ENCODE assay signal across 9 mouse cellular contexts in genomic region chr9:116146235-116146634, GRCm38 (mm10). TPM values are rescaled to one million over a fixed set of nuclear protein-coding genes. Genes with fewer than 3 reads are reported as not detected.
DNase-seq lines count a peak whose midpoint lies in the region; ATAC-seq and TF ChIP-seq lines count a peak whose summit lies in the region.
"Had no signal": no experiment of that assay in that cellular context is flagged by ENCODE, and none has a peak within 500 bp of the region (broad histone marks: within the 10 kb centered on the region; RNA-seq: fewer than 3 reads in every experiment).

No protein-coding gene starts in this region.

- peak overlapping the region; percentile 71 for H3K27ac ChIP-seq in midbrain, embryonic 10.5 days (replicated peaks)
- no peak overlapping the region for H3K27ac ChIP-seq in midbrain, postnatal 0 days (ENCODE audit: low read depth, low read length)
- peak overlapping the region; percentile 59 for H3K27ac ChIP-seq in limb, embryonic 12.5 days
- H3K27ac ChIP-seq in small intestine, adult 2 months (ENCODE audit: insufficient read depth, low read depth, low read length): peak overlapping the region; percentile 61
- H3K27ac ChIP-seq in forebrain, embryonic 15.5 days (replicated peaks): no peak overlapping the region

- 65% methylated on average over 9 of the region's 9 CpGs for WGBS in midbrain, embryonic 10.5 days
- WGBS in midbrain, postnatal 0 days: 60% methylated on average over 9 of the region's 9 CpGs
- WGBS in limb, embryonic 12.5 days: 80% methylated on average over 9 of the region's 9 CpGs
- WGBS in small intestine, adult 2 months: 67% methylated on average over 9 of the region's 9 CpGs
- WGBS in forebrain, embryonic 15.5 days: 66% methylated on average over 9 of the region's 9 CpGs

- intact Hi-C loops in heart, postnatal 10 days (cut with DNase I): loop anchor here (2.0 kb wide), 1 partner anchor 27 kb away; no protein-coding TSS in a partner anchor

- H3K36me3 ChIP-seq in midbrain, embryonic 10.5 days: no peaks in the 10 kb centered on the region
- no peaks in the 10 kb centered on the region for H3K36me3 ChIP-seq in midbrain, postnatal 0 days (ENCODE audit: insufficient read depth, low read length)
- H3K36me3 ChIP-seq in limb, embryonic 12.5 days: peaks cover 6% of the 10 kb centered on the region; the same call in 1 of the 2 replicates
- no peaks in the 10 kb centered on the region; the same call in 1 of the 2 replicates for H3K36me3 ChIP-seq in small intestine, adult 2 months (ENCODE audit: control insufficient read depth, insufficient read depth, low read length)
- H3K36me3 ChIP-seq in forebrain, embryonic 15.5 days: no peaks in the 10 kb centered on the region

- no peak overlapping the region for H3K4me2 ChIP-seq in midbrain, postnatal 0 days (ENCODE audit: low read depth, low read length, poor library complexity, severe bottlenecking)
- no peak overlapping the region for H3K4me2 ChIP-seq in limb, embryonic 12.5 days
- no peak overlapping the region for H3K4me2 ChIP-seq in forebrain, embryonic 15.5 days (replicated peaks)

- H3K4me3 ChIP-seq in midbrain, embryonic 10.5 days: no peak overlapping the region
- H3K4me3 ChIP-seq in midbrain, postnatal 0 days (ENCODE audit: low read depth, low read length): no peak overlapping the region
- no peak overlapping the region for H3K4me3 ChIP-seq in limb, embryonic 12.5 days (replicated peaks)
- no peak overlapping the region for H3K4me3 ChIP-seq in small intestine, adult 2 months (ENCODE audit: low read depth, low read length)
- no peak overlapping the region for H3K4me3 ChIP-seq in forebrain, embryonic 15.5 days

- no peak overlapping the region for H3K9ac ChIP-seq in midbrain, postnatal 0 days (replicated peaks; ENCODE audit: low read length, poor library complexity, severe bottlenecking)
- no peak overlapping the region for H3K9ac ChIP-seq in limb, embryonic 12.5 days (replicated peaks)
- no peak overlapping the region for H3K9ac ChIP-seq in forebrain, embryonic 15.5 days (replicated peaks)

- DNase-seq in midbrain, embryonic 10.5 days (ENCODE audit: low spot score): no peak
- DNase-seq in midbrain, postnatal 0 days (ENCODE audit: low spot score): no peak
- DNase-seq in heart, postnatal 10 days: peak; percentile 57 to 63
- DNase-seq in retina, embryonic 14.5 days (ENCODE audit: low spot score): no peak
- DNase-seq in ovary, postnatal 10 days (ENCODE audit: low spot score): no peak
- DNase-seq: cerebellum, adult 18-20 months had no signal

- no peaks in the 10 kb centered on the region for H3K27me3 ChIP-seq in midbrain, embryonic 10.5 days (ENCODE audit: low read depth, poor library complexity, severe bottlenecking)
- no peaks in the 10 kb centered on the region for H3K27me3 ChIP-seq in midbrain, postnatal 0 days (ENCODE audit: insufficient read depth, low read length)
- no peaks in the 10 kb centered on the region for H3K27me3 ChIP-seq in limb, embryonic 12.5 days
- no peaks in the 10 kb centered on the region for H3K27me3 ChIP-seq in small intestine, adult 2 months (ENCODE audit: control insufficient read depth, insufficient read depth, low read length)
- H3K27me3 ChIP-seq in forebrain, embryonic 15.5 days: no peaks in the 10 kb centered on the region

- TF ChIP-seq CTCF in midbrain, postnatal 0 days (IDR thresholded peaks at IDR 0.05): no peak
- no peak for TF ChIP-seq CTCF in small intestine, adult 2 months (IDR thresholded peaks at IDR 0.05; ENCODE audit: extremely low read depth, insufficient read length, insufficient replicate concordance, low read depth, low read length)

- peaks cover 51% of the 10 kb centered on the region for H3K4me1 ChIP-seq in midbrain, embryonic 10.5 days
- H3K4me1 ChIP-seq in midbrain, postnatal 0 days (ENCODE audit: insufficient read depth, low read length): no peaks in the 10 kb centered on the region
- peaks cover 48% of the 10 kb centered on the region for H3K4me1 ChIP-seq in limb, embryonic 12.5 days (replicated peaks)
- peaks cover 7% of the 10 kb centered on the region for H3K4me1 ChIP-seq in small intestine, adult 2 months (ENCODE audit: control insufficient read depth, insufficient read depth, insufficient read length, low read length)
- peaks cover 6% of the 10 kb centered on the region; the same call in 1 of the 2 replicates for H3K4me1 ChIP-seq in forebrain, embryonic 15.5 days

- TF ChIP-seq POLR2A in small intestine, adult 2 months (IDR thresholded peaks at IDR 0.05; ENCODE audit: low read depth, low read length): no peak

- H3K9me3 ChIP-seq in midbrain, embryonic 10.5 days (replicated peaks): no peaks in the 10 kb centered on the region
- no peaks in the 10 kb centered on the region for H3K9me3 ChIP-seq in midbrain, postnatal 0 days (ENCODE audit: low read length)
- H3K9me3 ChIP-seq in limb, embryonic 12.5 days: no peaks in the 10 kb centered on the region
- H3K9me3 ChIP-seq in forebrain, embryonic 15.5 days: no peaks in the 10 kb centered on the region

- ATAC-seq in midbrain, postnatal 0 days (ENCODE audit: low FRiP score): no peak
- no peak for ATAC-seq in limb, embryonic 12.5 days (ENCODE audit: insufficient number of reproducible peaks, insufficient read depth, low FRiP score, low TSS enrichment, low read depth)
- no peak for ATAC-seq in forebrain, embryonic 15.5 days (replicated peaks)

RNA-seq across cellular contexts. Expression of gene Tgfbr2, which starts 28.9 kb away (rescaled TPM):
- polyA plus RNA-seq in midbrain, embryonic 10.5 days (2016; fragmentation: Nextera tagmentation; extraction: Ambion mirVana): 7.2 and 8.5 TPM in 2 replicates
- total RNA-seq in midbrain, postnatal 0 days (2014; rRNA removed): 20.3 and 21.8 TPM in 2 replicates
- 6.7 and 7.2 TPM in 2 replicates for polyA plus RNA-seq in midbrain, postnatal 0 days (2015; fragmentation: Nextera tagmentation; extraction: Ambion mirVana)
- 10 to 100 TPM; 56.8 to 60.9 TPM for total RNA-seq in heart, postnatal 10 days (2021)
- polyA plus RNA-seq in limb, embryonic 12.5 days (2016; fragmentation: Nextera tagmentation; extraction: Ambion mirVana): 25.3 and 28.6 TPM in 2 replicates
- 19.6 and 27.2 TPM in 2 replicates for polyA plus RNA-seq in small intestine, adult 2 months (2012; rRNA removed)
- polyA plus RNA-seq in forebrain, embryonic 15.5 days (2015; fragmentation: Nextera tagmentation; extraction: Ambion mirVana): 6.0 and 6.1 TPM in 2 replicates

Comparison
In these comparisons a context has a peak if more than half of its experiments do, and no peak if none do; other contexts are left out.
1. H3K27ac ChIP-seq: peak in midbrain, embryonic 10.5 days (single experiment), limb, embryonic 12.5 days (single experiment) and small intestine, adult 2 months (single experiment); none in midbrain, postnatal 0 days (single experiment) and forebrain, embryonic 15.5 days (single experiment).
2. DNase-seq: peak in heart, postnatal 10 days (2 of 2); none in midbrain, embryonic 10.5 days (single experiment), midbrain, postnatal 0 days (single experiment), retina, embryonic 14.5 days (single experiment) and ovary, postnatal 10 days (single experiment).